Mouse (Mus musculus) liver, adult 2 months (tissue): Measurements from ENCODE around the gene Mast1.

Experiments used
- CTCF ChIP-seq: fragments of 200-500 bp; IDR thresholded peaks from 2 replicates; pipeline ENCODE4 v1.5.1; 2011; ENCODE audit warnings: low read depth, low read length, control low read depth
- POLR2A ChIP-seq: fragments of 200-500 bp; IDR thresholded peaks from 2 replicates; pipeline ENCODE4 v1.6.1; 2011; ENCODE audit warnings: low read length, control low read depth; ENCODE audit not compliant: insufficient read depth; ENCODE audit errors: extremely low read depth

GRCm38 (mm10) chr8:84871376-84872308, 65.5 kb downstream of the Mast1 start, which contains the start of gene Syce2:
- no peak for TF ChIP-seq POLR2A
- TF ChIP-seq CTCF = no peak
